Mouse (Mus musculus) induced T-regulatory cell, adult 2 months (primary cell): ENCODE measurements around the gene Tcf7l2.

Experiments used
- DNase-seq: peaks from one replicate; pipeline ENCODE4 v3.0.0-alpha.2; 2012; ENCODE audit warnings: low read depth

Tcf7l2 gene

DNA sequence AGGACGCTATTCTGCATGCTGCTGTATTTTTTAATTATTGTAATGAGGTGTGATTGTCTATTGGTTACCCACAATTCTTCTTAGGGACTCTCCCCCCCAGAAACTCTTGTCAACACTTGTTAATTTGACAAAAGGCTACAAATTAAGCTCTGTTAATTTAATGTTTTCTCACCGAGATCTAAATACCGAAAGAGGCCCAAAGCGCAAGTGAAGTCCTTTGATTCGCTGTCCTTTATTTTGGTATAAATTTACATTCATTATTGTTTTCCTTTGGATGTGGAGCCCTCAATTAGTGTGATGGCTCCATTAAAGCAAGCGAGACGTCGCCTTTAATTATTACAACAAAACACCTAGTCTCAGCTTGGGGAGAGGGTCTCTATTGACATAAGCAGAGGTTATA lies 170.3 kb downstream of the Tcf7l2 start:
- no peak for DNase-seq

- no peak for DNase-seq
Observed at GRCm38 (mm10) chr19:55912813-55913212, 171.2 kb downstream of the Tcf7l2 start.

DNA sequence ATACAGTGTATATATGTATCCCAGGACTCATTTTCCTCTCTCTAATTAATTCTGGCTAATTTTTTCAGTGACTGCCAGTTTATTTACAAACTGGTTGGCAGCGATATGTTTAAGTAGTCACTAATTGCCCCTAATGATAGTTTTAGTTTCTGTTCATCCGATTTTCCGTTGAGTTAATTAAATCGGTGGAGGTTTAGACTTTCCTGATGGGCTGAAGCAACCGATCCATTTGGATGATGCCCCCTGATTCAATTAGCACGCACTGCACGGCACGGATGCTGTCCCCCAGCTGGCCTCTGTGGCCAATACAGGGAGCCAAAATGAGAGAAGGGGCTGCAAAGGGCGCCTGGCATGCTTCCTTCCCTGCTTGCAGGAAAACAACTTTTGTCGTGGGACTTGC lies 172.0 kb downstream of the Tcf7l2 start:
- no peak for DNase-seq

- DNase-seq, result peak; percentile 55
Observed at GRCm38 (mm10) chr19:55914614-55915211, 173.1 kb downstream of the Tcf7l2 start.

GRCm38 (mm10) chr19:55915506-55915905 lies 173.9 kb downstream of the Tcf7l2 start:
- DNase-seq, result peak; percentile 84

- no peak for DNase-seq
Observed at GRCm38 (mm10) chr19:55916211-55916610, 174.6 kb downstream of the Tcf7l2 start.

GRCm38 (mm10) chr19:55923789-55924426 lies 182.3 kb downstream of the Tcf7l2 start:
- no peak for DNase-seq

DNA sequence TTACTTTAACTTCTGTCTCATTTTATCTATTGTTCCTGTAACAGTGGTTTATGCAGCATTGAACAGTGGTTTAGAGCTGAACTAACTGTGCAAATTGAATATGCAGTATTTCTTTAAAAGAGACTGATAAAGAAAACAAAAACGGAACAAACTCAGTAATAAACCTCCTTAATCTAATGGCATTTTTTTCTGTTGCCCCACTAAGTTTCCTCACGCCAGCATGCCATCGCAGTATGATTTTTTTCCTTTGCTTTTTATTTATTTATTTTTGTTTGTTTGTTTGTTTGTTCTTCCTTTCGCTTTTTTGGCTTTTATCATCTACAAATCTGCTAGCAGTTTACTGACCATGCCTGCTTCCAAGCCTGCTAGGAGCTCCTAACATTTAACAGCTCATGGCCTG lies 183.2 kb downstream of the Tcf7l2 start:
- DNase-seq, result no peak

DNA sequence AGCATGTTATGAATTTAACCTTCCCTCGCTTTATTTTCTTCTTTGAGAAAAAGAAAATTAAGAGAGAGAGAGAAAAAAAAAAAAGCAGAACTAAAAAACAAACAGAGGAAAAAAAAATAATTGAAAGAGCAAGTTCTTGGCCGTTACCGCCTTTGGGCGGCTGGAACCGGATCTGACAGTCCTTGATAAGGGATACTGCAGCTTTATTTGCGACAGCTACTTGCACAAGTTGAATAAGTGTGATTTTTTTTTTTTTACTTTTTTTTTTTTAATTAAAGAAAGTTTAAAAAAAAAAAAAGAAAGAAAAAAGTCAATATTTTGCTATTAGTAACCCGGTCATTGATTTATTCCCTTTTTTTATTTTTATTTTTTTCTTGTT lies 183.8 kb downstream of the Tcf7l2 start:
- DNase-seq, result no peak

GRCm38 (mm10) chr19:55925804-55926521 lies 184.3 kb downstream of the Tcf7l2 start:
- no peak for DNase-seq

GRCm38 (mm10) chr19:55926858-55927673 lies 185.4 kb downstream of the Tcf7l2 start:
- no peak for DNase-seq

- DNase-seq, result no peak
Observed at GRCm38 (mm10) chr19:55927674-55928061, 186.0 kb downstream of the Tcf7l2 start.

GRCm38 (mm10) chr19:55928674-55929073 lies 187.1 kb downstream of the Tcf7l2 start:
- no peak for DNase-seq

DNA sequence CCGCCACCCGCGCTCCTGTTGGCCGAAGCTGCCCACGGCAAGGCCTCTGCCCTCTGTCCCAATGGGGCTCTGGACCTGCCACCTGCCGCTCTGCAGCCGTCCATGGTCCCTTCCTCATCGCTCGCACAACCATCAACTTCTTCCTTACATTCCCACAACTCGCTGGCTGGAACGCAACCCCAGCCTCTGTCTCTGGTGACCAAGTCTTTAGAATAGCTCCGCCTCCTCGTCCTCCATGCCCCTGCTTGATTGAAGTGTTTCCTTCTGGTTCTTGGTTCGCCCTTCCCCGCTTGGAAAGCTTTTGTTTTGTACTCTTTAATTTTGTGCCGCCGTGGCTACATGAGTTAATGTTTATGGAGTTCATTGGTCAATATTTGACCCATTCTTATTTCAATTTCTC lies 190.0 kb downstream of the Tcf7l2 start:
- DNase-seq, result no peak

GRCm38 (mm10) chr19:55933947-55934729 lies 192.5 kb downstream of the Tcf7l2 start:
- DNase-seq, result no peak

DNA sequence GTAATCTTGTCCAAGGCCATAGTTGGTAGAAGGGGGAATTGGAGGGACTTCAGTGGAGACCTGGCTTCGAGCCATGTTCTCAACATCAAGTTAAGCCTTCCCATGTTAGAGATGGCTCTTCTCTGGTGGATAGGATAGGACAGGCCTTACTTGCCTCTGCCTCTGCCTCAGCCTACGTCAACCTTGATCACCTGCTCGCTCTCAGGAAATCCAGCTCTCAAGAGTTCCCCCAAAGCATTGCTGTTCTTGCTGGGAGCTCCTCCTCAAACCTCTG lies 193.0 kb downstream of the Tcf7l2 start:
- DNase-seq, result no peak

DNA sequence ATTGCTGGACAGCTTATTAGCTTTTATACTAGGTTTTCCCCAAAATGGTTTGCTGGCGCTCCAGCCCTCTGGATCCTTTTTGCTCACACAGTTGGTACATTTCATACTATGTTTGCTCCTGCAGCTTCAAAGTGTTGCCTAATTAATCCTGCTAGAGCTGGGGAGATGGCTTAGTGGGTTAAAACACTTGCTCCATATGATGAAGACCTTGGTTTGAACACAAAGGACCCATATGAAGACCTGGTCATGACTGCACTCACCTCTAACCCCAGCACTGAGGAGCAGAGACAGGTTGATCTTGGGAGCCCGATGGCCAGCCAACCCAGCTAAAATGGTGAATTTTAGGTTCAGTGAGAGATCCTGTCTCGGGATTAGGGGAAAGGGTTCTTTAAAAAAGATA lies 195.4 kb downstream of the Tcf7l2 start:
- no peak for DNase-seq

DNA sequence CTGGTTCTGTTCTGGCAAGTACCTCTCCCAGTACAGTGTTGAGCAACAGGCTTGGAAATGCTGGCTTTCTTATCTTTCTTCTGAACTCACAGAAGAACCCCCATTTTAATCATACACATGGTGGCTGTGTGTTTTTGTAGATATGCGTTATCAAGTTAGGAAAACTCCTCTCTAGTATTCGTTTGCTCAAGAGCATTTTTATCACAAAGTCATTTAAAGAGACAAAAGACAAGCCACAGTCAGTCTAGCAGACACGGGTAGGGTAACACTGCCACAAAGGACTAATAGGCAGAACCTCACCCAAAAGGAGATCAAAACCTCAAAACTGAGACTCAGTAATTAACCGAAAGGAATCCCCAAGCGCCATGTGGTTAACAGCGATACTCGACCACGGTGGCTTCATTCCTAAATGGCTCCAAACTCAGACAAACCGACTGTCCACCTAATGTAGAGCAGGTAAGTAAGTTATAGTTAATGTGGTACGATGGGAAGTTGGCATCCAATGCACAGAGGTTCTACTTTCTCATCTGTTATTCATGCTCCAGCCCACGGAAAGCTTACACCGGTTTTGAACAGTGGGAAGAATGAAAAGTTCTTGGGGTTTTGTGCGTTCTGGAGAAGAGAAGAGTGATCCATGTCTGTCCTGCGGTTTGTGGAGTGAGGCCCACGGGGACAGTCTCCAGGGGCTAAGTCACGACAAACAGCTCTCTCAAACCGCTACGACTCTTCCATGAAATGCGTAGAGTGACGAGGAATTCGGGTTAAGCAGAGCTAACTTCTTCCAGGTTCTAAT lies 196.8 kb downstream of the Tcf7l2 start:
- DNase-seq, result no peak

- no peak for DNase-seq
Observed at GRCm38 (mm10) chr19:55939090-55939489, 197.5 kb downstream of the Tcf7l2 start.

DNA sequence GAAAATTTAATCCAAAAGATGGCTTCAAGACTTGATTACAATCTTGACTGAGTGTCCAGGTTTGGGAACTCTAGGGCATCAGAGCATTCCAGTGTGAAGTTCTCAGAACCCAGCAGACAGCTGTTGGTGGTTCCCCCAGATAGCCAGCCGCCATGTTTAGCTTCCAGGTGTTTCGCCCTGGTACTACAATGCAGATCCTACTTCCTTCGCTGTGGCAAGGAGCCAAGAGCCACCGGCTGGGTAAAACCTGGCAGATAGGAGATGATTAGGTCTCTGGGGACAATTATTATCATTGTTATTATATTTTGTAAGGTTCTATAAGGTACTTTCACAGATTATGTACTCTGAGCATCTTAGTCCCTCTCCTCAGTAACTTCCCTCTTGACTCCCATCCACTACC lies 198.1 kb downstream of the Tcf7l2 start:
- DNase-seq, result no peak

DNA sequence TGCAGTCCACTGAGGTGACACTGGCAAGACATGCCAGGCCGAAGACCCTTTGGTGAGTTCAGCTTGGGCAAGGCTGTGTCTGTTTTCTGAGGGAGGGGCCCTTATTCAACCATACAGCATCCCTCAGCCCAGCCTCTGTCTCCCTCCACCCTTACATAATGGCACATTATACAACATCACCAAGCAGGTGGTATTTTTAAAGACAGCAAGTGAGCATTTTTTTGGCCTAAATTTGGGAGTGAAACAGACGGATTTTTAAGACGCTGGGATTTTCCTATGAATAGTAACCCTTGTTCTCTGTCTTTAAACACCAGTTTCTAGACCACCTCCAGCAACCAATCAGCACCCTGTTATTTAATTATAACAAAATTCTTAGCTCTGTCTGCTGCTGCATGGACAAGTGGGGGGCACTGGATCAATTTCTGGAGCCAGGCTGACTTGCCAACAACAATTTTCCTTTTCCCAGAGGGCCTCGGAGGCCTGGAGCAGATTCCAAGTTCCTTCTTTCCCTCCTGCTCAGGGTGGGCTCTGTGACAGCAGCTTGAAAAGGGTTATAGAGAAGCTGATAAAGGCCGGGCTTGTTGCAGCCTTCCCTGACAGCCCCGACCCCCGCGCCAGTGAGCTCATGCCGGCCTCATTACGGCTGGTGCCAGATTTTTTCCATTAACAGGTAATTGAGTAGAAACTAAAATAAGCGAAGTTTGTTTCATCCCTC lies 199.1 kb downstream of the Tcf7l2 start:
- DNase-seq, result no peak
